Mouse (Mus musculus): ENCODE measurements around the gene Tsks. TPM values are rescaled to one million over a fixed set of nuclear protein-coding genes. Genes with fewer than 3 reads are reported as not detected.

The Tsks gene
- polyA plus RNA-seq, 1 experiment, result not detected

DNA sequence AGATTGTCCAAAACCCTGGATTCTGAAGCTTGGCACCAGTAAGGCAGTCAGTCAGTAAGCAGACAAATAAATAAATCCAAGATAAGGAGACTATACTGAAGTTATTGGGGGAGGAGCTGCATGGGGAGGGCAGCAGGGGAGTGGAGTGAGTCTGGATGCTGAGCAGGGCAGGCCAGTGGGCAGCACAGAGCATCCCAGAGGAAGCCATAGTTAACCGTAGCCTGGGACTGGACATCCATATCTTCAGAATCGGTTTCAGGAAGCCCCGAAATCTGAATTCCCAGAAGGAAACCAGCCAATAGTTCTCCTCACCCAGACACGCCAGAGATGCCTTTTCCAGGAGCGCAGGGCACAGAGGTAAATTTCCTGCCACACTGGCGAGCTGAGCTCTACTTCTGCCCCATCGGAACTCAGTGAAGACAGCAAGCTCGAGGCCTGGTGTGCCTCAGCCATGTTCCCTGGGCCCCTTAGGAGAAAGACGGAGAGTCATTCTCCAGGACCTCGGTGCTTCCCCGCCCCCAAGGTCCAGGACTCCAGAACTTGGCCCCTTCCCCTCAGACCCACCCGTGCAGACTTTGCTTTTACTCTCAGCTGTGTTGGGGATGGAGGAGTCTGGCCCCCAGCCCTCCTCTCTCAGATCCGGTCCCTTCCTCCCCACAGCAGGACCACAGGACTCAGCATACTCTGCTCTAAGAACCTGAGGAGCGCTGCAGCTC, 30.6 kb downstream of the Tsks start:
- Histone ChIP-seq H3K4me1 (ENCODE audit: control insufficient read depth, insufficient read depth, low read length) (peaks cover 1% of the 10 kb centered on the region; the same call in 1 of the 2 replicates), H3K27ac (ENCODE audit: control insufficient read depth, insufficient read depth, low read depth, low read length, poor library complexity) (no peak overlapping the region), H3K4me3 (replicated peaks; ENCODE audit: control insufficient read depth, low read depth, low read length) (no peak overlapping the region)
- 69% methylated on average over 14 of the region's 14 CpGs for WGBS
- TF ChIP-seq POLR2A (IDR thresholded peaks at IDR 0.05; ENCODE audit: borderline replicate concordance, control insufficient read depth, low read depth, low read length) (no peak), CTCF (IDR thresholded peaks at IDR 0.05; ENCODE audit: control insufficient read depth, insufficient read depth, low read length) (no peak)

- Histone ChIP-seq H3K4me1 (ENCODE audit: control insufficient read depth, insufficient read depth, low read length) (peaks cover 1% of the 10 kb centered on the region; the same call in 1 of the 2 replicates), H3K27ac (ENCODE audit: control insufficient read depth, insufficient read depth, low read depth, low read length, poor library complexity) (peak within 1 kb of the TSS; percentile 18), H3K4me3 (replicated peaks; ENCODE audit: control insufficient read depth, low read depth, low read length) (peak within 1 kb of the TSS; percentile 37)
- TF ChIP-seq CTCF (IDR thresholded peaks at IDR 0.05; ENCODE audit: control insufficient read depth, insufficient read depth, low read length), result no peak
- TF ChIP-seq POLR2A (IDR thresholded peaks at IDR 0.05; ENCODE audit: borderline replicate concordance, control insufficient read depth, low read depth, low read length), result no peak
- 10% methylated on average over 22 of the region's 22 CpGs for WGBS
Measured at GRCm38 (mm10) chr7:44974383-44975116, 31.5 kb downstream of the Tsks start, which contains the start of gene Cpt1c. Gene Cpt1c, minus strand, starts transcription at chr7:44974851.

GRCm38 (mm10) chr7:44975117-44975419, 32.1 kb downstream of the Tsks start:
- Histone ChIP-seq H3K27ac (ENCODE audit: control insufficient read depth, insufficient read depth, low read depth, low read length, poor library complexity) (no peak overlapping the region), H3K4me3 (replicated peaks; ENCODE audit: control insufficient read depth, low read depth, low read length) (no peak overlapping the region), H3K4me1 (ENCODE audit: control insufficient read depth, insufficient read depth, low read length) (peaks cover 1% of the 10 kb centered on the region; the same call in 1 of the 2 replicates)
- TF ChIP-seq POLR2A (IDR thresholded peaks at IDR 0.05; ENCODE audit: borderline replicate concordance, control insufficient read depth, low read depth, low read length), result no peak
- TF ChIP-seq CTCF (IDR thresholded peaks at IDR 0.05; ENCODE audit: control insufficient read depth, insufficient read depth, low read length), result no peak
- WGBS, result 48% methylated on average over 6 of the region's 6 CpGs

- 83% methylated on average over 3 of the region's 3 CpGs for WGBS
- Histone ChIP-seq H3K4me1 (ENCODE audit: control insufficient read depth, insufficient read depth, low read length) (no peaks in the 10 kb centered on the region), H3K4me3 (replicated peaks; ENCODE audit: control insufficient read depth, low read depth, low read length) (no peak overlapping the region), H3K27ac (ENCODE audit: control insufficient read depth, insufficient read depth, low read depth, low read length, poor library complexity) (no peak overlapping the region)
- TF ChIP-seq POLR2A (IDR thresholded peaks at IDR 0.05; ENCODE audit: borderline replicate concordance, control insufficient read depth, low read depth, low read length) (no peak), CTCF (IDR thresholded peaks at IDR 0.05; ENCODE audit: control insufficient read depth, insufficient read depth, low read length) (no peak)
Measured at GRCm38 (mm10) chr7:44978300-44978699, 35.3 kb downstream of the Tsks start.

GRCm38 (mm10) chr7:44981539-44981938, 38.5 kb downstream of the Tsks start:
- WGBS, result 87% methylated on average over 8 of the region's 8 CpGs
- H3K4me3 ChIP-seq (replicated peaks; ENCODE audit: control insufficient read depth, low read depth, low read length), result no peak overlapping the region
- no peaks in the 10 kb centered on the region for H3K4me1 ChIP-seq (ENCODE audit: control insufficient read depth, insufficient read depth, low read length)
- TF ChIP-seq CTCF (IDR thresholded peaks at IDR 0.05; ENCODE audit: control insufficient read depth, insufficient read depth, low read length) (no peak), POLR2A (IDR thresholded peaks at IDR 0.05; ENCODE audit: borderline replicate concordance, control insufficient read depth, low read depth, low read length) (no peak)
- no peak overlapping the region for H3K27ac ChIP-seq (ENCODE audit: control insufficient read depth, insufficient read depth, low read depth, low read length, poor library complexity)

DNA sequence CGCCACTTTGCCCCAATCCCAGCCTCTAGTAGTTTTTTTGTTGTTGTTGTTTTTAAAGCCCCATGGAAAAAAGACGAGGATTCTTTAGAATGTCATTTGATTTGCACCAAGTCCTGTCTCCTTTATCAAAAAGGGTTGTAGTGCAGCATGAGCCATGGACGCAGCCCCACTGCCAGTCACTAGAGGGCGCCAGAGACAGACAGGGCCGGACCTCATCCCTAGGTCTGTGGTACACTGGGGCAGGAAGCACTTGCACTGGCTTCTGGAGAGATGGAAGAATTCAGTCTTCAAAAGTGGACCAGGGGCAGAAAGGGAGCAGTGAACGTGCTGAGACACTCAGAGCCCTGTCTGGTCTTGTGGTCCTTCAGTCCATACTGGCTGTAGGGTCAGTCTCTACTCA, 40.1 kb downstream of the Tsks start:
- 21% methylated on average over 6 of the region's 6 CpGs for WGBS
- no peak overlapping the region for H3K4me3 ChIP-seq (replicated peaks; ENCODE audit: control insufficient read depth, low read depth, low read length)
- peaks cover 1% of the 10 kb centered on the region; the same call in 1 of the 2 replicates for H3K4me1 ChIP-seq (ENCODE audit: control insufficient read depth, insufficient read depth, low read length)
- H3K27ac ChIP-seq (ENCODE audit: control insufficient read depth, insufficient read depth, low read depth, low read length, poor library complexity), result no peak overlapping the region
- TF ChIP-seq POLR2A (IDR thresholded peaks at IDR 0.05; ENCODE audit: borderline replicate concordance, control insufficient read depth, low read depth, low read length) (no peak), CTCF (IDR thresholded peaks at IDR 0.05; ENCODE audit: control insufficient read depth, insufficient read depth, low read length) (peak; percentile 99)

GRCm38 (mm10) chr7:44983944-44984832, 41.2 kb downstream of the Tsks start:
- Histone ChIP-seq H3K4me1 (ENCODE audit: control insufficient read depth, insufficient read depth, low read length) (peaks cover 1% of the 10 kb centered on the region; the same call in 1 of the 2 replicates), H3K27ac (ENCODE audit: control insufficient read depth, insufficient read depth, low read depth, low read length, poor library complexity) (no peak overlapping the region), H3K4me3 (replicated peaks; ENCODE audit: control insufficient read depth, low read depth, low read length) (no peak overlapping the region)
- TF ChIP-seq POLR2A (IDR thresholded peaks at IDR 0.05; ENCODE audit: borderline replicate concordance, control insufficient read depth, low read depth, low read length) (no peak), CTCF (IDR thresholded peaks at IDR 0.05; ENCODE audit: control insufficient read depth, insufficient read depth, low read length) (no peak)
- 79% methylated on average over 7 of the region's 7 CpGs for WGBS

GRCm38 (mm10) chr7:44984833-44985164, 41.8 kb downstream of the Tsks start:
- no peak overlapping the region for H3K4me3 ChIP-seq (replicated peaks; ENCODE audit: control insufficient read depth, low read depth, low read length)
- H3K4me1 ChIP-seq (ENCODE audit: control insufficient read depth, insufficient read depth, low read length), result peaks cover 1% of the 10 kb centered on the region; the same call in 1 of the 2 replicates
- no peak overlapping the region for H3K27ac ChIP-seq (ENCODE audit: control insufficient read depth, insufficient read depth, low read depth, low read length, poor library complexity)
- WGBS, result 60% methylated on average over 3 of the region's 3 CpGs
- no peak for TF ChIP-seq CTCF (IDR thresholded peaks at IDR 0.05; ENCODE audit: control insufficient read depth, insufficient read depth, low read length)
- TF ChIP-seq POLR2A (IDR thresholded peaks at IDR 0.05; ENCODE audit: borderline replicate concordance, control insufficient read depth, low read depth, low read length), result no peak

Data from bone marrow, adult 2 months (tissue).